Mouse (Mus musculus) ES-Bruce4 (cell line): ENCODE results near the gene Slc8a1.

ENCODE experiments used
- CTCF ChIP-seq: IDR thresholded peaks from one replicate; pipeline ENCODE4 v1.8.1; 2011; ENCODE audit warnings: low read depth, low read length
- EP300 ChIP-seq: IDR thresholded peaks from 2 replicates; pipeline ENCODE4 v1.6.1; 2011; ENCODE audit warnings: low read depth, low read length; ENCODE audit not compliant: insufficient read depth
- POLR2A ChIP-seq: IDR thresholded peaks from one replicate; pipeline ENCODE4 v1.8.1; 2011; ENCODE audit warnings: low read length; ENCODE audit not compliant: insufficient read depth

- TF ChIP-seq CTCF (no peak), EP300 (no peak), POLR2A (no peak)
Measured at GRCm38 (mm10) chr17:81500686-81501407, 237.3 kb downstream of the Slc8a1 start.
